Mouse (Mus musculus) right cerebral cortex, adult 2 months (tissue): ENCODE results near the gene Parp12.

Source experiments
- DNase-seq, 2 experiments: peaks; one replicate each; pipeline ENCODE4 v3.0.0; 2021 to 2022; ENCODE audit warnings: low spot score in 2 of 2

Parp12 gene

DNA sequence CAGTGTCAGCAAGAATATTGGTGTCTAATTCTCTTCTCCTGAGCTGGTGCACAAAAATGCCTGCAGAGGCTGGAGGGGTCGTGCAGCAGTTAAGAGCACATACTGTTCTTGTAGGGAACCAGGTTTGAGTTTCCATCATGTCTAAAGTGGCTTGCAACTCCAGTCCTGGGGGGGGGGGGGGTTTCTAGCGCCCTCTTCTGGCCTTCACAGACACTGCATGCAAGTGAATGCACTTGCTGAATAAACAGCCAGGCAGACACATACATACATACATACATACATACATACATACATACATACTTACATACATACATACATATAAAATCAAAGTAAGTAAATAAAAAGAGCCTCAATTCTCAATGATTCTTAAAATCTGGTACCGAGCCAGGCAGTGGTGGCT, 59.8 kb downstream of the Parp12 start:
- no peak for DNase-seq

DNA sequence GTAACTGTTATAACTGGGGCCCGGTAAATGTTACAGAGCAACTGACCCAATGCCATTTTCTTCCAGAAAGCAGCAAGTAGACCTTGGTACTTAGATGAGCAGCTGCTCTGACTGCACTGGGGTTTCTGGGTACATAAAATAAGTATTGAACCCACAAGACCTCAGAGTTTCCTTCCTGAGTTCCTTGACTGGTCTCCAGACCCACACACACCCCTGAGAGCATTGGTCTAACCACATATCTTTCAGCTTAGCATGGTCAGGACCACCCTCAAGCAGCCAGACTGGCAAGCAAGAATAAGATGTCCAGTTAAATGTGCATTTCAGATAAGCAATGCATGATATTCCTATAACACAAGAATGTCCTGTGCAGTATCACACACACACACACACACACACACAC, 61.0 kb downstream of the Parp12 start:
- DNase-seq: no peak

DNA sequence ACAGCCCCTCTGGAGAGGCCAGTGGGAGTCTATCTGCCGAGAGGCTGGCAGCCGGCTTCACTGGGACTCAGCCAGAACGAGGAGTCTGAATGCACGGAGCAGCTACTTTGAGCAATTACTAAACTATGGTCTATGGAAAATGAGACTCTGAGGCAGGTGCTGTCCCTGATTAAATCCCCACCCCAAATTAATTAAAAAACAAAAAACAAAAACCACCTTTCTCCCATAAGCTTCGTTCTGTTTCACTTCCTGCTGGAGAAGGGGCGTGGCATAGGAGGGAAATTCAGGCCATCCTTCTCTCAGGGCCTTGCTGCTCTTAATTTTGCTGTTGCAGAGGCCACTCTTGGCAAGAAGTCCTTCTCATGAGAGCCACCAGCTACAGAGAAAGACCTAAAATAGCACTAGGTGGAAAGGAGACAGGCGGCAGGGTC, 62.3 kb downstream of the Parp12 start:
- no peak for DNase-seq

DNA sequence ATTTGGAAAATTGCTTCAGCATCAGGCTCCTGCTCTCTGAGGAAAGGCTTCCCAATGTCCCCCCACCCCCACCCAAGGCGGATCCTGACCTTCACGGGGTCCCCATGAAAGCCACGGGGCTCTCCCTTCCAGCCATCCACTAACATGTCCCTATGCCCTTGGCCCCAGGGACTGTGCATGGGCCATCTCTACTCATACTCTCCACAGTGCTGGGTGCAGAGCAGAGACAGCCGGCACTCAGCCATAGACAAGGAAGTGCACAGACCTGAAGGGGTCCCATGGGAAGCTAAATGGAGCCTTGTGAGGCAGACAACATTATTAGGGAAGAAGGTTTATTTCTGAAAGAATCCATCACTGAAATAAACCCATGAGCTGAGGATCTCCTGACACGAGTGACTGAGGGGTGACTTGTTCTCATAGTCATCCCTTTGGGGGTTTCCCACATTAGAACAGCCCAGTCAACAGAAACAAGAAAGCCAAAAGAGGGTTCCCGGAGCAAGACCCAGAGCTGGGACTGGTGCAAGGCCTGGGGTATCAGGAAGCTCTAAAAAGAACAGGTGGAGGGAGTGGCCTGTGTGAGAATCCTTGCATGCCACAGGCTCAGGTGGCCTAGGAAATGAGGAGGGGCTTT, 63.2 kb downstream of the Parp12 start:
- no peak for DNase-seq

DNA sequence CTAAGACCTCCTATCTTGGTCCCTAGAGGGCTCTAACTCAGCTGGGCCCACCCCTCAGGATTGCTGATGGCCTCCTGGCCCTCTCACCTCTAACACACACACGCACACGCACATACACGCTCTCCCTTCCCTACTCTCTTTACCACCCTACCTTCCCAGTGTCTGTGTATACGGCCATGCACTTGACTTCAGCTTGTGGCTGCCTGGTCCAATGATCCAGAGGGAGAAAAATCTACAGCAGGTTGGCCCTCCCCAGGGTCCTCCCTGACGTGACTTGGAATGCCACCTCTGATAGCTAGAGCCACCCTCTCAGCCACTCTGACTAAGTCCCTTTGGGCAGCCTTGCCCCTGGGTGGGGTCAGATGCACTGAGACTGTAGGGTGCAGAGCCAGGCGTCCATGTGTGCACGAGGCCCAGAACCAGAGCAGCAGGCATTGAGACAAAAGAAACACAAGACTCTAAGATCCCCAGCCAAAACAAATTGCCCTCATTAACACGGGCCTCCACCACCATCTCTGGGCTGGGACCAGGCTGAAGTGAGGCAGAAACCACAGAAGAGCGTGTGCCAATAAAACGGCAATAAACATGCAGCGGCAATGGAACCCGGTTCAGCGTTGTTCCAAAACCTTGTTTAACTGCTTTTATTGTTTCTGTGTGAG, 63.8 kb downstream of the Parp12 start:
- no peak for DNase-seq

DNA sequence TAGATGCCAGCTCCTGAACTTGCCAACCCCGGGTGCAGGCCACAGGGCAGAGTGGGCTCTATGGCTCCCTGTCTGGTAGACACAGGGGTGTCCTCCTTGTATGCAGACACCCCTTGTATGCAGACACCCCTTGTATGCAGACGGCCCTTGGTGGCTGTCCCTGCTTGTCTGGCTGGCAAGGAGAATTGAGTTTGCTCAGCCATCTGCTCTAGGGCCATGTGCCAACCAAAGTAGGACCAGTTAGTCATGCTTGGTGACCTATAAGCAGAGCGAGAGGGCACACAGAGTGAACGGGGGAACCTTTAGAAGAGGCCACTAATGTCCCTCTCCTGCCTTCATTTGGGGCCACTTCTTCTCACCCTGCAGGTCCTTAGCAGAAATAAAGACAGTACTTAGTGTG, 65.5 kb downstream of the Parp12 start:
- DNase-seq: no peak

GRCm38 (mm10) chr6:39051799-39052556, 66.2 kb downstream of the Parp12 start:
- no peak for DNase-seq

DNA sequence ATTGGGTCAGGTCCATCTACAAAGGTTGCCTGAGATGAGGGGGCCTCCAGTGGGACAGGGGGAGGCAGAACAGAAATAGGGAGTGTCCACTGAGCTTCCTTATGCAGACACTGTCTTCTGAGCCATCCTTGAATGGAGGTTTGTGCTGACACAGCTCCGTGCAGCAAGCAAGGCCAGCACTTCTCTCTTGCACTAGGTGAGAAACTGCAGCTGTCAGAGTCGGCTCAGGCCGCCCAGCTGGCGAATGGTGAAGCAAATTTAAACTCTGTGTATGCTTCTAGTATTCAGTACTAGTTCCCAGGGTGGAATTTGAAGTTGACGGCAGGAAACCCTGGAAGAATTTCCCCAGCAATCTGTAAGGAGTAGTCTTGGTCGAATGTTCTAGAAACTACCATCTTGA, 67.3 kb downstream of the Parp12 start:
- no peak for DNase-seq

DNA sequence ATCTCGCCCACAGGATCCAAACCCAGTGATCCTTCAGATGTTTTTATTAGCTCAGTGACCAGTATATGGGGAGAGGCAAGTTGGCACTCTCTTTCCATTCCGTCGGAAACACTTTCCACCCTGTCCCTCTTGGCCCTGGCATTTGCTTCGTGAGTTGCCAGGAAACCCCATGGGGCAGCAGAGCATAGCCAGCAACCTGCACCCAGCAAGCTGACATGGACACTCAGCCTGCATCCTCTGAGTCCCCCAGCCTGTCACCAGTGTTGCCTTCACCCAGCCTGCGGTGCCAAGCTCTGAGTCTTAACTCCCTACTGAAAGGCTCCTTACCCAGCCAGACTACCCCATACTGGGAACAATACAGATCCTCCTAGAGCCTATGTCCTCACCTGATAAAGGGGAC, 69.0 kb downstream of the Parp12 start:
- no peak for DNase-seq

DNA sequence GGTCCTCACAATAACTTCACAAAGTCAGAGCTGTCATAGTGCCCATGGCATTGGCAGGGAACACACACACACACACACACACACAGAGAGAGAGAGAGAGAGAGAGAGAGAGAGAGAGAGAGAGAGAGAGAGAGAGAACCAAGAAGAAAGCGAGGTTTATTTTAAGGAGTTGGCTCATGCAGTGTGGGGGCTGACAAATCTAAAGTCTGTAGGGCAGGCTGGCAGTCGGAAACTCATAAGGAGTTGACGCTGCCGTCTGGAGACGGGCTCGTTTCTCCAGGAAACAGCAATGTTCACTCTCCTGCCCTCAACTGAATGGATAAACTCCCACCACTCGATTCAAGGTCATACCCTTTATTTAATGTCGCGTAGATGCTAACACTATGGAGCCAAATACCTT, 77.7 kb downstream of the Parp12 start:
- peak; percentile 45 to 51 for DNase-seq
